Mouse (Mus musculus) thymus, postnatal 36 days (tissue): ENCODE results near the gene Aldh3b1.

Source experiments
- DNase-seq, 2 experiments: peaks; one replicate each; pipeline ENCODE4 v3.0.0; 2022; ENCODE audit warnings: mixed read lengths in 2 of 2

Aldh3b1 gene

GRCm38 (mm10) chr19:3872373-3872772 is 57.2 kb downstream of the Aldh3b1 start:
- no peak for DNase-seq

GRCm38 (mm10) chr19:3871468-3871867 is 58.1 kb downstream of the Aldh3b1 start:
- DNase-seq = no peak

GRCm38 (mm10) chr19:3868290-3868689 is 61.3 kb downstream of the Aldh3b1 start:
- no peak for DNase-seq

GRCm38 (mm10) chr19:3864960-3865359 is 64.6 kb downstream of the Aldh3b1 start:
- DNase-seq = no peak
